Mouse (Mus musculus) embryonic facial prominence, embryonic 14.5 days (tissue): Measurements from ENCODE around the gene Ppp2r5c. TPM values are rescaled to one million over a fixed set of nuclear protein-coding genes. Genes with fewer than 3 reads are reported as not detected.

Experiments used
- ATAC-seq: fragments of 200-750 bp; cut with Nextera tagmentation; 2 replicates; pipeline ENCODE4 v1.8.0; 2017; ENCODE audit warnings: low read depth, moderate number of reproducible peaks, moderate TSS enrichment
- DNase-seq: peaks from one replicate; pipeline ENCODE4 v3.0.0-alpha.2; 2015; ENCODE audit warnings: low spot score
- H3K27ac ChIP-seq: fragments of 300-500 bp; sonication (generic); replicated peaks from 2 replicates; pipeline ENCODE4 v1.5.1; 2014; ENCODE audit warnings: low read depth, mild to moderate bottlenecking, low read length, moderate library complexity
- H3K27me3 ChIP-seq: fragments of 300-500 bp; sonication (generic); replicated peaks from 2 replicates; pipeline ENCODE4 v1.6.1; 2014; ENCODE audit warnings: low read length; ENCODE audit not compliant: control insufficient read depth, insufficient read depth
- H3K36me3 ChIP-seq: fragments of 300-500 bp; sonication (generic); 2 replicates; pipeline ENCODE4 v1.6.1; 2014; ENCODE audit warnings: low read length, mixed read lengths; ENCODE audit not compliant: control insufficient read depth, insufficient read depth
- H3K4me1 ChIP-seq: fragments of 300-500 bp; sonication (generic); 2 replicates; pipeline ENCODE4 v1.6.1; 2014; ENCODE audit warnings: antibody characterized with exemption, low read length; ENCODE audit not compliant: control insufficient read depth, insufficient read depth
- H3K4me2 ChIP-seq: fragments of 300-500 bp; sonication (generic); 2 replicates; pipeline ENCODE4 v1.6.1; 2014; ENCODE audit warnings: low read depth, mild to moderate bottlenecking, low read length, moderate library complexity, mixed read lengths
- H3K4me3 ChIP-seq: fragments of 300-500 bp; sonication (generic); 2 replicates; pipeline ENCODE4 v1.5.1; 2014; ENCODE audit warnings: low read depth, mild to moderate bottlenecking, low read length
- H3K9ac ChIP-seq: fragments of 300-500 bp; sonication (generic); 2 replicates; pipeline ENCODE4 v1.6.1; 2014; ENCODE audit warnings: low read depth, mild to moderate bottlenecking, low read length, moderate library complexity, mixed read lengths
- H3K9me3 ChIP-seq: fragments of 300-500 bp; sonication (generic); 2 replicates; pipeline ENCODE4 v1.6.1; 2016; ENCODE audit warnings: low read length; ENCODE audit not compliant: control insufficient read depth
- WGBS: fragments of 180-500 bp; shearing (Covaris S2); extraction: QIAGEN DNeasy Blood & Tissue Kit; methylation state at CpG from one replicate; pipeline ENCODE4 v1.1.7; 2014; 5-methylcytosine and 5-hydroxymethylcytosine counted together
- polyA plus RNA-seq: library from polyadenylated mRNA; unstranded; fragments of >200 nt; fragmentation: Nextera tagmentation; extraction: Ambion mirVana; gene quantifications from 2 replicates; pipeline ENCODE4 v1.2.1, GENCODE M21; 2014

Ppp2r5c gene
- polyA plus RNA-seq, 1 experiment from 2014 or later, result 133 TPM

DNA sequence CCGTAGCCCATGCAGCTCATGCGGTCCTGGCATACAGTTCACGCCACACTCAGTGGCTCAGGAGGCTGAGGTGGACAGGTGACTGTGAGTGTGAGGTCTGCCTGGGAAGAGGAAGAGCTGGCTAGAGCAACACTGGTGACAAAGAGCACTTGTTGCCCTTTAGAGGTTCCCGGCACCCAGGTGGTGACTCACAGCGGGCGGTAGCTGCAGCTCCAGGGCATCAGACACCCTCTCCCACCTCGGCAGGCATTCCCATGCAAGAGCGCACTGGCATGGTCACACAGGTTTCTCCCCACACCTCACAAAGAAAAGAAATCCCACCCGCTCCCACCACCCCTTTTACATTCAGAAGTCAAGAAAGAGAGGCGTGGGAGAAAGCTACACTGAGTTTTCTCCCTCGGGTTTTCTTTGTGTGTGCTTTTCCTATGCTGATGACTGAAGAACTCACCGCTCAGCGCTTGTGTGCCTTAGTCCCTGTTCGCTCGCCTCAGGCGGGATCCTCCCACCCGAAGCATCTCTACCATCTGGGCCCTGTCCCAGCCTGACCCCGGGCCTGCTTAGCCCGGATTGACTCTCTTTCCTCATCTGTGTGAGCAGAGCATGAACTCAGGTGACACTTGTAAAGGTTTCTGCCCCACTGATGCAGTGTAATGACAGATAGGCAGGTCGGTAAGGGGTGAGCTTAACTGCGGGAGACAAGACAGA lies 108.8 kb downstream of the Ppp2r5c start:
- DNase-seq (no peak), ATAC-seq (no peak)
- Histone ChIP-seq H3K9me3 (no peaks in the 10 kb centered on the region), H3K27me3 (no peaks in the 10 kb centered on the region), H3K36me3 (peaks cover 94% of the 10 kb centered on the region), H3K4me1 (no peaks in the 10 kb centered on the region), H3K4me2 (no peak overlapping the region), H3K27ac (no peak overlapping the region), H3K9ac (no peak overlapping the region), H3K4me3 (no peak overlapping the region)
- WGBS, result 86% methylated on average over 21 of the region's 21 CpGs

DNA sequence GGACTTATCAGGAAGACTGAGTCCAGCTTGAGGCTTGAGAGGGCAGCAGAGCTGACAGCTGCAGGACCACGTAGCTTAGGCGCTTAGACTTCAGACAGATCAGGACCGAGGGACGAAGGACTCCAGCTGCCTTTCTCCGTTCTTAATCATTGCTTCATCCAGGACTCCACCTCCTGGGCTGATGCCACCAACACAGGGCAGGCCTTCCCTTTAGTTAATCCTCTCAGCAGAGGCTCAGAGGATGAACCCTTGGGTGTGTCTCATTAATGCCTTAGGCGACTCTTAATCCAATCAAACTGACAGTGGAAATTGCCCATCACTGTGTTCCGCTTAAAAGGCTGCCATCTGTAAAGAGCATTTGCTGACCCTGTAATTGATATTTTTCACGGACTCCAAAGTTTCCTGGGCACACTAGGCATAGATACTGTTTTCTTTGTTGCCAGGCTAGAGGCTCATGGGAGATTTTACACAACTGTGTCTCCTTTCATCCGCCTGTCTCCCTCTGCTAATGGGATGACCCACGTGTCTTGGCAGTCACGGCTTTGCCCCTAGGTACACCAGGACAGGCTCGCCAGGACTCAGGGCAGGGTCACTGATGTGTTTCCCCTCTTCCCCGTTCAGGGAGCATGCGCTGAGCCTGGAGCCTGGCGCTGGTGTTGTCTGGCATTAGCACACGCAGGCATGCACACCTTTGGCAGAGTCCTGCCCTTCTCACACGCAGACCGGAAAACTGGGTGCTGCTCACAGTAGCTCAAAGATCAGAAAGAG lies 110.1 kb downstream of the Ppp2r5c start:
- 68% methylated on average over 18 of the region's 18 CpGs for WGBS
- Histone ChIP-seq H3K4me3 (no peak overlapping the region), H3K4me2 (no peak overlapping the region), H3K4me1 (no peaks in the 10 kb centered on the region), H3K27ac (no peak overlapping the region), H3K27me3 (no peaks in the 10 kb centered on the region), H3K36me3 (peaks cover 95% of the 10 kb centered on the region), H3K9me3 (no peaks in the 10 kb centered on the region), H3K9ac (no peak overlapping the region)
- ATAC-seq, result peak; percentile 50; the same call in 1 of the 2 replicates
- DNase-seq, result peak; percentile 17

DNA sequence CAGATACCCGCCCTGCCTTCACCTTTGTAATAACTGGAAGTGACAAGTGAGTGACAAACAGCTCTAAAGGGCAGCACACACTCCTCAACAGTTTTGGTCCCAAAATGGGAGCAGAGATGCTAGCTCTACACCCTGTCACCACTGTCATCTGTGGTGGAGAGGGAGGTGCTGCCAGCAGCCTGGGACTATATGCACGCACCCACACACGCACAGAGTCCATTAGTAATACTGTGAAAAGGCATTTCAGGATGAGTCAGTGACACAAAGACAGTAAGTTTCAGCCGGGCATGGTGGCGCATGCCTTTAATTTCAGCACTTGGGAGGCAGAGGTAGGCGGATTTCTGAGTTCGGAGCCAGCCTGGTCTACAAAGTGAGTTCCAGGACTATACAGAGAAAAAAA lies 111.3 kb downstream of the Ppp2r5c start:
- Histone ChIP-seq H3K4me3 (no peak overlapping the region), H3K9me3 (no peaks in the 10 kb centered on the region), H3K36me3 (peaks cover 95% of the 10 kb centered on the region), H3K4me1 (no peaks in the 10 kb centered on the region), H3K27ac (no peak overlapping the region), H3K9ac (no peak overlapping the region), H3K27me3 (no peaks in the 10 kb centered on the region), H3K4me2 (no peak overlapping the region)
- no peak for DNase-seq
- WGBS, result 97% methylated on average over 7 of the region's 7 CpGs
- no peak for ATAC-seq

DNA sequence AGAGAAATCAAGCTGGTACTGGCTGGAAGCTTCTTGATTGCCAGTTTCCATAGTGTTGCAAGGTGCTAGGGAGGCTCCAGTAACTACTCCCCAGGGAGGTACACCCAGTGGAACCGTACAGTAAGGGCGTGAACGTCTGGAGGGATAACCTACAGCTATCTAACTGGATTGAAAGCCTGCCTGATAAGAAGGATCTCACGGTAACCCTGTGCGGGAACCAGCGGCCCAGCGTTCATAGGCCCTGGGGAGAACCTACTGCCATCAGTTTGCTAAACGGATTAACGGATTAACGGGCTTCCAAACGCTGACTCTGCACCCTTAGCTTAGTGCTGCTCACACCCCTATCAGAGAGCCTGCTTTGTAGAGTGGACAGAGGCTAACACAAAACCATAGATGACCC lies 116.5 kb downstream of the Ppp2r5c start:
- no peaks in the 10 kb centered on the region for H3K27me3 ChIP-seq
- H3K4me1 ChIP-seq, result no peaks in the 10 kb centered on the region
- DNase-seq (no peak), ATAC-seq (0 out of 2 replicates have a peak, but pooled peaks have one; percentile 33)
- peaks cover 86% of the 10 kb centered on the region for H3K36me3 ChIP-seq
- H3K4me3 ChIP-seq, result no peak overlapping the region
- no peaks in the 10 kb centered on the region for H3K9me3 ChIP-seq
- no peak overlapping the region for H3K4me2 ChIP-seq
- no peak overlapping the region for H3K9ac ChIP-seq
- WGBS, result 89% methylated on average over 11 of the region's 11 CpGs
- H3K27ac ChIP-seq, result no peak overlapping the region

DNA sequence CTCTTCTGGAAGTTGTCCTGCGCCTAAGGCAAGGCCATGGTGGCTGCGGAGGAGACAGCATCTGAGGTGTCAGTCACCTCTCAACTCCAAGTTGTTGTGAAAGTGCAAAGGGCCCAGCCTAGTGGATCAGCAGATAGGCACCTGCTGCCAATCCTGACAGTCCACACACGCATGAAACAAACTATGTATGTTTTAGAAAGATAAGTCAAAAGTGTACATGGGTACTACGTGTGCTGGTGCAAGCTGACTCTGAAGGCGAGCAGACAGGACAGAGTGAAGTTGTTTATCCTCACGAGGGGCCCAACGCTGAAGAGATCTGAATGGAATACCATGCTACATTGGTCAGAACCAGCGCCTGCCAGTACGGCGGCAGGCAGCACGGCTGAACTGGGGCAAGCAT lies 117.9 kb downstream of the Ppp2r5c start:
- Histone ChIP-seq H3K4me3 (no peak overlapping the region), H3K4me2 (no peak overlapping the region), H3K27me3 (no peaks in the 10 kb centered on the region), H3K9me3 (no peaks in the 10 kb centered on the region), H3K9ac (no peak overlapping the region), H3K36me3 (peaks cover 86% of the 10 kb centered on the region), H3K27ac (no peak overlapping the region), H3K4me1 (no peaks in the 10 kb centered on the region)
- 94% methylated on average over 11 of the region's 11 CpGs for WGBS
- no peak for ATAC-seq
- DNase-seq, result no peak

DNA sequence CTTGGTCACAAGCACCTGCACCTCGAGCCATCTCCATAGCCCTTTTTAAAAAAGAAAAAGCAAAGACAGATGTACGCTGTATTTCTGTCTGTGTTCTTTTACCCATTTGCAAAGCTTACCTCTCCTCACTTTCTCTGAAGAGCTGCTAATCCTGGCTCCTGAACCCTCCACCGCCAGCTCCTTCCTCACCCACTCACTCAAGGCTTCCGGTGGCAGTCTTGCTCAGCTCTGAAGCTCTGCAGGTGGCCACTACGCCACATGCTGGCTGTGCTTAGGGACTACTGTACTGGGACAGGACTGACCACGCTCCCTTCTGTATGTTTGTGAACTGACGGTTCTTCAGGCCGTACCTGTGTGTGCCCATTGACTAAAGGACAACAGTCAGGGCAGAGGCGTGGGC lies 119.4 kb downstream of the Ppp2r5c start:
- peaks cover 86% of the 10 kb centered on the region for H3K36me3 ChIP-seq
- H3K4me1 ChIP-seq, result no peaks in the 10 kb centered on the region
- DNase-seq, result no peak
- no peak overlapping the region for H3K27ac ChIP-seq
- ATAC-seq, result no peak
- H3K9me3 ChIP-seq, result no peaks in the 10 kb centered on the region
- no peak overlapping the region for H3K4me2 ChIP-seq
- H3K4me3 ChIP-seq, result no peak overlapping the region
- WGBS, result 92% methylated on average over 9 of the region's 9 CpGs
- no peaks in the 10 kb centered on the region for H3K27me3 ChIP-seq
- no peak overlapping the region for H3K9ac ChIP-seq

DNA sequence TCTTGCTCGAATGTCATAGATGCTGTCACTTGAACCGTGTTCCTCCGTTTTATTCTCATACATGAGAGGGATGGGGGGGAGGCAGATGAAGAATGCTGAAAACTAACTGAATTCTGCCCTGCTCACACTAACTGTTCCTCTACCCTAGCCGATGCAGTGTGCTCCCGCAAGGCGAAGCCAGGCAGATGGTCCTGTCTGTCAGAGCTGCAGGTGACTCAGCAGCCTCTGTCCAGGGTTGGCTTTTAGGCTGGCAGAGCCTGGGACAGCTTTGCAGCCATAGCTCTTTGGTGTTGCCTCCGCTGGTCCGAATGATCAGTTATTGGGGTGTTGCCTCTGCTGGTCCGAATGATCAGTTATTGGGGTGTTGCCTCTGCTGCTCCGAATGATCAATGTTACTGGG lies 124.1 kb downstream of the Ppp2r5c start:
- H3K9me3 ChIP-seq, result no peaks in the 10 kb centered on the region
- H3K4me2 ChIP-seq, result no peak overlapping the region
- 91% methylated on average over 10 of the region's 10 CpGs for WGBS
- no peak overlapping the region for H3K4me3 ChIP-seq
- H3K36me3 ChIP-seq, result peaks cover 87% of the 10 kb centered on the region
- ATAC-seq, result no peak
- H3K4me1 ChIP-seq, result no peaks in the 10 kb centered on the region
- no peak overlapping the region for H3K9ac ChIP-seq
- no peak overlapping the region for H3K27ac ChIP-seq
- no peak for DNase-seq
- H3K27me3 ChIP-seq, result no peaks in the 10 kb centered on the region

DNA sequence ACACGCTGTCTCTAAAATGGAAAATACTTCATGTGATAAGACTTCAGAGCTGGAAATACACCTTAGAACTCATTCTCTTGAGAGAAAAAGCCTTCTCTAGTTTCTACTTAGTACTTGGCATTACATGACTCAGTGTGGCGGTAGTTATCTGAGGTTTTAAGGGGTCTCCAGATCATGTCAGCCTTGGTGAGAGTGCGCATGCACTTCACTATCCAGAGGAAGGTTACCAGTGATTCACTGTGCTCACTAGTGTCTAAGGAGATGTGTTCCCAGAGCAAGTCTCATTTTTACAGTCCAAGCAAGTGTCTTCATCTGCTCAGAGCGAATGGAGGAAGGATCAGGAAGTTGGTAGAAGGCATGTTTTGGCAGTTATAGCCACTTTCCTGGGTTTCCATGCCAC lies 125.4 kb downstream of the Ppp2r5c start:
- ATAC-seq (no peak), DNase-seq (no peak)
- Histone ChIP-seq H3K4me2 (no peak overlapping the region), H3K4me1 (no peaks in the 10 kb centered on the region), H3K27ac (no peak overlapping the region), H3K4me3 (no peak overlapping the region), H3K36me3 (peaks cover 83% of the 10 kb centered on the region), H3K27me3 (no peaks in the 10 kb centered on the region), H3K9ac (no peak overlapping the region), H3K9me3 (no peaks in the 10 kb centered on the region)
- over 99% methylated on average over 4 of the region's 4 CpGs for WGBS

DNA sequence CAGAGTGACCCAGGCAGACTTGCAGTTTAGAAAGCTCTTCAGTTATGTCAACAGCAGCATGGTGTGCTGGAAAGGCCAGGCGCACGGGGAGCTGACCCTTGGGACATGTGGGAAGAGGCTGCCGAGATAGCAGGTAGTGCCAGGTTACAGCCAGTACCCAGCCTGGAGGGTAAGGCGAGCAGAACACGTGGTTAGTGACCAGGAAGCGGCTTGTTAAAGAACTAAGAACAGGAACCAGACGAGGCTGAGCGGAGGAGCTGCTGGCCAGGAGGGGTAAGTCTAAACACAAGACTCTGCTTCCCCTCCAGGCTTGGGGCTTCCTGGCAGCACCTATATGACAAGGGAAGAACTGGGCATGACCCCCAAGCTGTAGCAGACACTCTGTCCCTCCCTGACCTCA lies 126.7 kb downstream of the Ppp2r5c start:
- Histone ChIP-seq H3K27me3 (no peaks in the 10 kb centered on the region), H3K36me3 (peaks cover 70% of the 10 kb centered on the region), H3K9ac (no peak overlapping the region), H3K4me2 (no peak overlapping the region), H3K4me1 (no peaks in the 10 kb centered on the region), H3K27ac (no peak overlapping the region), H3K4me3 (no peak overlapping the region), H3K9me3 (no peaks in the 10 kb centered on the region)
- WGBS, result 83% methylated on average over 8 of the region's 8 CpGs
- DNase-seq (no peak), ATAC-seq (no peak)
